Comparison of ENCODE assay signal across 12 mouse cellular contexts in the genomic region with DNA sequence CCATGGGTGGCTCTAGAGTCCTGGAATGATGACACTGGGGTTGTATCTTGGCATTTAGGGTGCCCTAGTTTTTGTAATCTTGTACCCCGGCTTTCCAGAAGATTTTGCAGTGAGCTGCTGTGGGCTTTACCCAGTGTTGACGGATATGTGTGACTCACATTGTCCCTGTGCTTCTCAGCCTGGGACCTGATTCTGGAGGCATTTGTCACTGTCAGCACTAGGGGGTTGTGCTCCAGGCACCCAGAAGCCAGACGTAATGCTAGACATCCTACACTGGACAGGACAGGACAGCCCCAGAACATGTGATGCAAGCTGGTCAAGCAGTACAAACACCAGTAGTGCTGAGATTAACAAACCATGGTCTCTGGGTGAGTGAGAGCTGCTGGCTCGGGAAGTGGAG.
"Had no signal": no experiment of that assay in that cellular context is flagged by ENCODE, and none has a peak within 500 bp of the region (broad histone marks: within the 10 kb centered on the region; RNA-seq: fewer than 3 reads in every experiment).

No protein-coding gene starts in this region.

- H3K27ac ChIP-seq: kidney, postnatal 0 days; limb, embryonic 12.5 days; liver, embryonic 14.5 days; midbrain, embryonic 13.5 days; stomach, embryonic 15.5 days had no signal

- H3K36me3 ChIP-seq: limb, embryonic 12.5 days; stomach, embryonic 15.5 days had no signal

- H3K9ac ChIP-seq: limb, embryonic 12.5 days; liver, embryonic 14.5 days; midbrain, embryonic 13.5 days; stomach, embryonic 15.5 days had no signal

- H3K9me3 ChIP-seq: limb, embryonic 12.5 days; midbrain, embryonic 13.5 days; stomach, embryonic 15.5 days had no signal

- H3K4me3 ChIP-seq: limb, embryonic 12.5 days; midbrain, embryonic 13.5 days; stomach, embryonic 15.5 days had no signal

- H3K4me2 ChIP-seq: limb, embryonic 12.5 days; midbrain, embryonic 13.5 days; stomach, embryonic 15.5 days had no signal

- ATAC-seq: midbrain, embryonic 13.5 days had no signal

- DNase-seq: kidney, postnatal 36 days; liver; lung, adult 2 months; lung, postnatal 36 days; right cerebral cortex, postnatal 14 days; thymus, adult 2 months; thymus, postnatal 25 days had no signal

- H3K27me3 ChIP-seq: limb, embryonic 12.5 days; midbrain, embryonic 13.5 days; stomach, embryonic 15.5 days had no signal

- H3K4me1 ChIP-seq: midbrain, embryonic 13.5 days; stomach, embryonic 15.5 days had no signal
